Mouse (Mus musculus) right cerebral cortex, postnatal 4 days (tissue): ENCODE measurements around the gene Dscaml1.

ENCODE experiments used
- DNase-seq: peaks from one replicate; pipeline ENCODE4 v3.0.0-alpha.2; 2022

Gene Dscaml1

DNA sequence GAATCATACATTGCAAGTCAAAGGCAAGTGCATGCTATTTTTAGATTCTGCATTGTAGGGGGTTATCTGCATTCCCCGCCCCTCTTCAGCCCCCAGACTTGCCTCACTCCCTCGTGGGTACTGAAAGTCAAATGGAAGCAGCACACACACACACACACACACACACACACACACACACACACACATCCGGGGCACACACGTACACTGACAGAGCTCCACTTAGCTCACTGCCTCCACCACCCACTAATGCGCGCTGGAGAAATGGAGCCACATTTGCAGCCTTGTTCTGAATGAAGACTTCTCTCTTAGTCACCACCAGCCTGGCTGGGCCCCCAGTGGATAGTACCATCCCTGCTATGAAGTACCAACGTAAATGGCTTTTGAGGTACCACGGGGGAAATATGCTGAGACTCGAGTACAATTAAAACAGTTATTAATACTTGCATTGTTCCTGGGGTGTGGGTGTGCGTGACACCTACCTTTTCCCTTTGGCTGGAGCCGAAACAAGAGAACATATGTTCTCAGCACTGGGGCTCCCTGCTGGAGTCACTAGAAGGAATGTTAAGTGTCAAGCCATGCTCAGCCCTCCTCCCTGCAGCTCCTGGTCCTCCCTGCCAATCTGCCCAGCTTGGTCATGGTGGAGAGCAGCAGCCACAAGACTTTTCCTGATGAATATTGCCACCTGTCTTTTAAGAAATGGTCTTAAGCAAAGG is 91.7 kb downstream of the Dscaml1 start:
- DNase-seq: no peak

DNA sequence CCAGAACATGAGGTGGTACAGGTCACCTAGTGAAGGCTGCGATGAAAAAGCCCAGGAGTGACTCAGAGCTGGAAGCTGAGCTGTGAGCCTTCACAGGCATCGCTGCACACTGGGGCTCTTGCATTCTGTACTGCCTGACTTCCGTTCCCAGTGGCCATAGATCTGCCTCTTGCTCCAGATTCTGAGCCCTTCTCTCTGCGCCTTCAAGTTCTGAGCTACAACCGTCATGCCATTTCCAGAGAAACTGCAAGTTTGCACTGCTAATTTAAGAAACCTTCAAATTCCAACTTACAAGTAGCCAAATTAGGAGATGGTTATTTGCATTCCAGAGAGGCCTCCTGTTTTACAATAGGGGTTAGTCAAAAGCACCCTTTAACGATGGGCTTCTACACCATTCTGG is 93.4 kb downstream of the Dscaml1 start:
- DNase-seq: no peak

DNA sequence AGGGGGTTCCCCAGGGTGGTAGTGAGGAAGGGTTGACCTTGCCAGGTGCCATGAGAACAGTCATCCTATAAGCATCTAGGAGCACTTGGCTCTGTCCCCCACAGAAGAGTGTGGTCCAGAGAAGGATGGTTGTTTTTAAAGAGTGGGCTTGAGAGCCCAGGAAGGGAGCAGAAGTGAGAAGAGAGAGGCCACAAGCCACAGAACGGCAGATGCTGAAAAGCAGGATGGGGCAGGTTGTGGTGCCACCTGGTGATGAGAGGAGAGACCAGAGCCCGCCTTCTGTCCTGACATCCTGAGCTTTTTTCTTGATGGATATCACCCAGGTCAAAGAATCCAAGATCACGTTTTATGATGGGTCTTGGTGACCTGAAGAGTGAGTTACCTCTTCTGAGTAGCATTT is 96.4 kb downstream of the Dscaml1 start:
- no peak for DNase-seq

- DNase-seq: no peak
These were observed 98.1 kb downstream of the Dscaml1 start for GRCm38 (mm10) chr9:45524505-45524904.

- no peak for DNase-seq
These were observed 106.8 kb downstream of the Dscaml1 start for GRCm38 (mm10) chr9:45533253-45533652.

DNA sequence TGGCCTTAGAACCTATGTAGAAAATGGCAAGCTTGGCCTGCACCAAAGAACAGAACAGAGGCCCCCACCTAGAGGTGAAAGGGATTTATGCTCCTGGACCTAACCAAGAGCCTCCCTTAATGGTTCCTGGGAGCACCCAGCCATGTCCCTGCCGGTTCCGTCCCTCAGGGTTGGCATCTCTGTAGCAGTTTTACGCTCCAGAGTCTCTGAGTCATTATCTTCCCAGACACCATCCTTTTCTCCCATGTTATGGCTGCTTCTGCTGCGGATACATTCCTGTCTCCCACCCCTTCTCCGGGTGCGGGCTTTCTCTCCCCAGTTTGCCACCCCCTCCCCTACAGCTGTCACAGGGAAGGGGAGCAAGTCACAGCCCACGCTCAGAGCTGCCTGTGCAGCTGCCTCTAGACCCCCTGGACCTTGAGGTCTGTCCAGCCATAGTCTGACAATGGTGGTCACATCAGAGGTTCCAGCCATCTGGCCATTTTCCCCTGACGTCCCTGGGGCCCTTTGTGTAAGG is 108.1 kb downstream of the Dscaml1 start:
- no peak for DNase-seq

- DNase-seq: no peak
These were observed 111.2 kb downstream of the Dscaml1 start for GRCm38 (mm10) chr9:45537649-45538048.

DNA sequence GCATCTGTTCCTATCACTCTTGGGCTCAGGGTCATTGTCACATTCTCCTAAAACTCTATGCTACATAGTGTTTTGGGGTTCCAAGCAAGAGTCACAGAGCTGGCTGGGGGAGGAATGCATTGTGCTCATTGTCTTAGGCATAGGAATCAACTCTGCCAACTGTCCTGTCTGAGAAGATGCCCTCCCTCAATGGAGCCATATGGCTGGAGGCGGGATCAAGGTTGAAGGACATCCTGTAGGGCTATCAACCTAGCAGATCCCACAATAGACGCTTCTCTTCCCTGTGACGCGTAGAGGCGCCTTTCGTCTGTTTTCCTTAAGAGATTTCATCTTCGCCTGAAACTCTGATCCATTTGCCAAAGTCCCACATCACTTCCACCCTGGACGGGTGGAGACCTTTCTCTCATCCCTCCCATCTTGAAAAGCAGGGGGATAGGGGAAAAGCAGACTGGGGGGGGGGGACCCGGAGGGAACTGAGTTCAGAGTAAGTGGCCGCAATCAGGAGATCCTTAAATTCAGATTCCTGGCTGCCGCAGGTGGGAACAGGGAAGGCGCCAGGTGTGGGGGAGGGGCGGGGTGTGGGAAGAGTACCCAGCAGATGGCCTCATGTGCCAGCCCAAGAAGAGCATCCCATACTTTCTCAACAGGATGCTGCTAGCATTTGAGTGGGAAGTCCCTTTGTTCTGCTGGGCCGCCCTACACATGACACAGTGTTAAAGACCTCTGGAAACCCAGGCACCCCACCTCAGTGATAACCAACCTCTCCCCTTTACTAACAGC is 113.0 kb downstream of the Dscaml1 start:
- peak; percentile 29 for DNase-seq

GRCm38 (mm10) chr9:45546024-45546638 is 119.7 kb downstream of the Dscaml1 start:
- no peak for DNase-seq

DNA sequence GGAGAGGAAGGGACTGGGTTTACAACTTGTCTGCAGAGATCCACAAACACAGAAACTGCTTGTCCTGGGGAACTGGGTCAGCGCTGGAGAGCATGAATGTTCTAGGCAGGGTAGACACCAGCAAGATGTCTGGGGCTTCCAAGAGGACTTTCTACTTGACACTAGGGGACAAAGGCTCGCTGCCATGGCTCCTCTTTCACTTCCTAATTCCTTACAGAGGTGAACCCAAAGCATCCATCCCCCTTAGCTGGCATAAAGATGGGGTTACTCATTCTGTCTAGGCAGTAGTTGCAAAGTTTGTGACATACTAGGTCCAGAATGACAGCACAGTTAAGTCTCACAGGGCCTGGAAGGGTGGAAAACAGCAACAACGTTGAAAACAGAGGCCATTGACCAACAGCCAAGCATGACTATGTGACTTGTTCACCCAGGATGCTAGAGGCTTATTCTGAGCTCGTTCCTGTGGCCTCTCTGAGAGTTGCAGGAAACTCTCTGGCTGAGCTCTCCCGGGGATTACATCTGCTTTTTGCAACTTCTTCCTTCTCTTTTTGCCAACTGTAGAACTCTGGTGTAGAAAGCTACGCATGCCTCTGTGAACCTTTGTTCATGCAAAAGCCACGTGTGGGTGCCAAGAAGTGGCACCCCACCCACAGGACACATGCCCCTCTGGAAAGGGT is 120.6 kb downstream of the Dscaml1 start:
- no peak for DNase-seq

DNA sequence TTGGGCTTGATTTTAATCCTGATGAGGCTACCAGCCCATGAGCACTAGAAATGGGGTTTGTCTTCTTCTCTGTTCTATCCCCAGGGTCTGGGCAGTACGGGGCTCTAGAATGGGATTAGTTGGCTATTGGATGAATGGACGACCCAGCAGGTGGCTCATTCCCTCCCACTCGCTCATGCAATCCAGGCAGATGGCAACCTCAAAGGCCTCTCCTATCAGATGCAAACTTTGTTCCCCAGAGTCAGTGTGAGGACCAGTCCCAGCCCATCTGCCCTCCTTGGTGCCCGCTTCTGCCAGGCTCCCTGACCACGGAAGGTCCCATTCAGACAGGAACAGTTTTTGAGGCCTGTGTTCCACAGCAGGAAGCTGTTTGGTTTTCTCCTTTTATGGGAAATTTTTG is 123.4 kb downstream of the Dscaml1 start:
- no peak for DNase-seq

DNA sequence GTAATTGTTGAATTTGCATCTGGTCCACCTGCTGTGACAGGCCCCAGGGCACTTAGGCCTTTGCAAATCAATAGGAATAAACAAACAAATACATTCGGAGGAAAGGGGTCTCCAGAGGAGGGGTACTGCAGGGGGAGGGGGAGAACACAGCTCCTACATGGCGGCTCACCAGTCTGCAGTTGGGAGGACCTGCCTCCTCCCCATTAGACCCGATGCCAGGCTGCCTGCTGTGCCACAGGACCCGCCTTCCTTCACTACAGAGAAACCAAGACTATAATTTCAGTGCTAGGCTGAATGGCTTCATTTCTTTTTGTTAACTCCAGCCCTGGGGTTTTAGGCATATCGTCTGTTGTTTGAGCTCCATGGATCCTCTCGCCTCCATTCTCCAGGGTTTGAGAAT is 123.8 kb downstream of the Dscaml1 start:
- no peak for DNase-seq

DNA sequence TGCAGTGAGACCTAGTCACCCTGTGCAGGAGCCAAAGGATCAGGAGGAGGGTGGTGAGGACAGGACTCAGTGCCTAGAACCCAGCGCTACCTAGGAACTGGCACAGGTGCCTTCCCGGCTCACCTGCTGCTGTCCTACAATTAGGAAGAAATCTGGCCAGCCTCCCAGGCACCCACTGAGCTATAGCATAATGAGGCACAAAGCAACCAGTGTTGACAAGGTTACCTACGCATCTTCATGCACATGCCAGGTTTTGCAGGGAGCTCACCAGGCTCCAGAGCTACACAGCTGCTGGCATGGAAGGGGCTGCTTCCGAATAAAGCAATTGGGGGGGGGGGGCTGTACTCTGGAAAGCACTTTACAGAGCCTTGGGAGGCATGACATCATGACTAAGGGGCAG is 124.2 kb downstream of the Dscaml1 start:
- peak; percentile 23 for DNase-seq

DNA sequence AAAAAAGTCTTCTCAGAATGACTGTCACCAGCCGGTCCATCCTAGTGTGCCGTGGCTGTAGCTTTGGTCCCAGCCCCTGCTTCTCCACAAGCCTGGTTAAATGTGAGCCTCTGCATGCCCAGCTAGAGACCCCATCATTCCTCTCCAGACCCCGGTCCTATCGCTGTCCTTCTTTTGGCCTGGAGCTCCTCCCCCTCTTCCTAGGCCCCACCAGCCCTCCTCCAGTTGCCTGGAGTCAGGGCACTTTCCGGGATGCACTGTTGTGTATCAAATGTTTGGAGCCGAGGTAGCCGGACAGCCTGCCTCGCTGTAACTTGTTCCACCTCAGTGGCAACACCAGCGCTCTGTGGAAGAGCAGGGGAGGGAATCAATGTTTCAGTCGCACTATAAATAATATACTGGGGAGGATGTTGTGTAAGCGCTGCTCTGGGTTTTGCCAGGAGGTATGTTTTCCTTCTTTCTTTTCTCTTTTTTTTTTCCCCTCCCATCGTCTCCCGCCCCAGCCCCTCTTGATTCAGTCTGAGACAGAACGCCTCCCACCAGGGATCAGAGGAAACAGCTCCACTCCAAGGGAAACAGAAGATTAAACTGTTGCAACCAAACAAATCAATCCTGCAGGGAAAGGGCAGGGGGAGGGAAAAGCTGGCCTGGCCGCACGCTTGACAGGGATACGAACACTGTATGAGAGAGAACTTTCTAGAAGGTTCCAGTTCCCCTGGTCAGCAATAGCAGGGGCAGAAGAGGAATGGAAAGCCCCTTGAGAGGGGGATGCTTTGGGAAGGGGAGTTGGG is 128.8 kb downstream of the Dscaml1 start:
- no peak for DNase-seq

DNA sequence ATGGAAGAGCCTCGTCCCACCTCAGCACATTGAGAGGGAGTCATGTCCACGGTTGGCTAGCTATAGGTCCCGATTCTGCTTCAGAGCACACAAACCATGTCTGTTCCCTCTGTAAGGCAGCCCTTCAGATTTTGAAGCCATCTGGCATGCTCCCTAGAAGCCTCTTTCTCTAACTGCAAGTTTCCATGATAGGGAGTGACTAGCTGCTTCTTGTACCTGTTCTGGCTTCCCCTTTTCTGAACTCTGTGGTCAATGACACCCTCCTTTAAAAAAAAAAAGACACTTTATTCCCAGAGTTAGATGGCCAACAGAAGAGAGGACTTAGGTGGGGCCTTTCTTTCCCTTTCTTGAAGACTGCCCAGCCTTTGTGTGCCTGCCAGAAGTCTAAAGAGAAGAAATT is 130.5 kb downstream of the Dscaml1 start:
- no peak for DNase-seq

DNA sequence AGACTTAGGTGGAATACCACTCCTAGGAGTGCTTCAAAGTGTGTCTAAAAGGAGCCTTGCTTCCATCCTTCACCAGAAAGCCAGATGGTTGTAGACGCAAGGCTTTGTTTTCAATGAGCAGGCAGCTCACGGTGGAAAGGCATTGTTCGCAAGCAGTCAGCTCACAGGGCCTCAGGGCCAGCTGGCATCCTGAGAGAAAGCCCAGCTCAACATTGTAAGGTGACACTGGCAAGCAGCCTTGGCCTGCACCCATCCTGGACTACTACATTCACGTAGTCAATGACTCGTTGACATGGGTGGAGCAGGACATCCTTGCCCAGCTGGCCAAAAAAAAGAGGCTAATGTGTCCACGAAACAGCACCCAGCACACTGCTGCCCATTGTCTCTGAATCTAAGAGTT is 134.6 kb downstream of the Dscaml1 start:
- no peak for DNase-seq

- DNase-seq: no peak
These were observed 140.6 kb downstream of the Dscaml1 start for GRCm38 (mm10) chr9:45566843-45567578.

- no peak for DNase-seq
These were observed 143.3 kb downstream of the Dscaml1 start for GRCm38 (mm10) chr9:45569680-45570079.

- DNase-seq: no peak
These were observed 143.9 kb downstream of the Dscaml1 start for GRCm38 (mm10) chr9:45570346-45570745.

DNA sequence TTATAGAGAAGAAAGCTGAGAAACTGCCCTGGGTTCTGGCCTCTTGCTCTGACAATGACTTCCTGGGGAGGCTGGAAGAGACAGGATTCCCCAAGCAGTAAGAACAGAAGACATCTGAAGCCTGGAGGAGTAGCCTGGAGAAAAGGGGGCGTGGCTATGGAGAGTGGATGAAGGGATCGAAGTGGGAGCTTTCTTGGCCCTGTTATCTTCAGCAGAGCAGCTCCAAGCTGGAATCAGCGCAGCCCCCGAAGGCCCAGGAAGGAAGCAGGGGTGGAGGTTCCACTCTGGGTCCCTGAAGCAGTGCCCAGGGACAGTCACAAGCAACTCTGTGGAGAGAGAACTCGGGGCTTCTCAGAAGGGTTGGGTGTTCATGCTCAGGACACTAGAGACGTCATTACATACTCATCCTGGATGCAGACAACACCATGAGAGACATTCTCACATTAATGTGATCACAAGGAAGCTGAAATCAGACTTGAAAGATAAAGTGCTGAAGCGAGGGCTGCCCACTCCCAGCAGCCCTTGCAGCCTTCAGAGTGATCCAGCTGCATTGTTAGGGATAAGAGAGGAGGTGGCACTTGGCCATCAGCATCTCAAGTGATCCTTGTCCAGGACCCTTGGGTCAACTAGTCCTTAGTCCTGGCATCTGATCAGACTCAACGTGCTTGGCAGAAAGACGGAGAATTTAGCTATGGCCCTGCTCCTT is 146.5 kb downstream of the Dscaml1 start:
- DNase-seq: no peak

- DNase-seq: no peak
These were observed 147.0 kb downstream of the Dscaml1 start for GRCm38 (mm10) chr9:45573493-45573815.
